Mouse (Mus musculus) olfactory bulb, adult 2 months (tissue): ENCODE measurements around the gene Hoxd9.

ENCODE experiments used
- CTCF ChIP-seq: fragments of 200-500 bp; IDR thresholded peaks from 2 replicates; pipeline ENCODE4 v1.5.1; 2012; ENCODE audit warnings: low read depth, mild to moderate bottlenecking, low read length, moderate library complexity; ENCODE audit not compliant: insufficient read depth
- POLR2A ChIP-seq: fragments of 200-500 bp; IDR thresholded peaks from 2 replicates; pipeline ENCODE4 v1.6.1; 2012; ENCODE audit warnings: mild to moderate bottlenecking, low read depth, low read length, moderate library complexity; ENCODE audit not compliant: insufficient read depth

DNA sequence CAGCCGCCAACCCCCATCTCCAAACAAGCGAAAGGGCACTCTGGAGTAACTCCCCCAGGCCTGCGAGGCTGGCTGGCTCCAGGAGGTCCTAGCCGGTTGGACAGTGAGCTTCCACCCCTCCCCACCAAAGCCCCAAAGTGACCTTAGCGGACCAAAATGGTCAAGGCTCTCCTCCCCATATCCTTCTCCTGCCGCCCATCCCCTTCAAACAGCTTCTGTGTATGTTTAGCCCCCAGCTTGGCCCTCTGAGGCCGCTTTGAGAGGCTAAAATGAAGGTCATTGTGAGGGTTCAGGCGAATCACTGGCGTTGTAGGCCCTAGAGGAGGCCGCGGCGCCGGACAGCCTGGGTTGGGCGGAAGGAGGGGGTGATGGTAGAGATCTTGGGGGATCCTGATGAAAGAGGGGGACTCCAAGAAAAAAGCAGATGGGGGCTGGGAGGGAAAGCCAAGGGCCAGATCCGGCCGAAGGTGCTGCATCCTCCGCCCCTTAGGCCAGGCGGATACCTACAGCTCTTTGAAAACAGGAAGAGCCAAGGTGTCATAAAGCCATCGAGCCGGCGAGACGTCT, 3.1 kb downstream of the Hoxd9 start:
- TF ChIP-seq POLR2A (no peak), CTCF (no peak)
